Mouse (Mus musculus): ENCODE measurements around the gene Specc1l. TPM values are rescaled to one million over a fixed set of nuclear protein-coding genes. Genes with fewer than 3 reads are reported as not detected.

The Specc1l gene
- total RNA-seq, 2 experiments from 2014 or later: 40.2 to 40.3 TPM

- intact Hi-C loops (cut with DNase I): no loop called here
- DNase-seq (ENCODE audit: low spot score in 2 of 2): no peak
Observed at GRCm38 (mm10) chr10:75221936-75222610, 10.2 kb downstream of the Specc1l start.

- peak in 1 of 2 experiments; percentile 19 for DNase-seq (ENCODE audit: low spot score in 2 of 2)
- intact Hi-C loops (cut with DNase I): no loop called here
Observed at GRCm38 (mm10) chr10:75222611-75222998, 10.7 kb downstream of the Specc1l start.

- intact Hi-C loops (cut with DNase I): no loop called here
- DNase-seq (ENCODE audit: low spot score in 2 of 2): no peak
Observed at GRCm38 (mm10) chr10:75224154-75224553, 12.3 kb downstream of the Specc1l start.

GRCm38 (mm10) chr10:75224630-75225029 is 12.8 kb downstream of the Specc1l start:
- DNase-seq (ENCODE audit: low spot score in 2 of 2): no peak
- intact Hi-C loops (cut with DNase I): no loop called here

GRCm38 (mm10) chr10:75227381-75227780 is 15.5 kb downstream of the Specc1l start:
- no peak for DNase-seq (ENCODE audit: low spot score in 2 of 2)
- intact Hi-C loops (cut with DNase I): no loop called here

- DNase-seq (ENCODE audit: low spot score in 2 of 2): no peak
Observed at GRCm38 (mm10) chr10:75230572-75230971, 18.7 kb downstream of the Specc1l start.

GRCm38 (mm10) chr10:75231876-75232275 is 20.0 kb downstream of the Specc1l start:
- intact Hi-C loops (cut with DNase I): no loop called here
- no peak for DNase-seq (ENCODE audit: low spot score in 2 of 2)

More at GRCm38 (mm10) chr10:75230572-75230971, 18.7 kb downstream of the Specc1l start:
- intact Hi-C loops (cut with DNase I): no loop called here

- intact Hi-C loops (cut with DNase I): no loop called here
- DNase-seq (ENCODE audit: low spot score in 2 of 2): no peak
Observed at GRCm38 (mm10) chr10:75232612-75233155, 20.8 kb downstream of the Specc1l start.

GRCm38 (mm10) chr10:75233489-75233888 is 21.6 kb downstream of the Specc1l start:
- no peak for DNase-seq (ENCODE audit: low spot score in 2 of 2)
- intact Hi-C loops (cut with DNase I): no loop called here

- DNase-seq (ENCODE audit: low spot score in 2 of 2): no peak
- intact Hi-C loops (cut with DNase I): no loop called here
Observed at GRCm38 (mm10) chr10:75235726-75236125, 23.9 kb downstream of the Specc1l start.

- no peak for DNase-seq (ENCODE audit: low spot score in 2 of 2)
- intact Hi-C loops (cut with DNase I): no loop called here
Observed at GRCm38 (mm10) chr10:75236156-75236555, 24.3 kb downstream of the Specc1l start.

- intact Hi-C loops (cut with DNase I): no loop called here
- no peak for DNase-seq (ENCODE audit: low spot score in 2 of 2)
Observed at GRCm38 (mm10) chr10:75237166-75237565, 25.3 kb downstream of the Specc1l start.

- DNase-seq (ENCODE audit: low spot score in 2 of 2): no peak
- intact Hi-C loops (cut with DNase I): no loop called here
Observed at GRCm38 (mm10) chr10:75240583-75241250, 28.8 kb downstream of the Specc1l start.

GRCm38 (mm10) chr10:75245806-75246205 is 33.9 kb downstream of the Specc1l start:
- no peak for DNase-seq (ENCODE audit: low spot score in 2 of 2)
- intact Hi-C loops (cut with DNase I): no loop called here

- intact Hi-C loops (cut with DNase I): no loop called here
- no peak for DNase-seq (ENCODE audit: low spot score in 2 of 2)
Observed at GRCm38 (mm10) chr10:75246331-75246730, 34.5 kb downstream of the Specc1l start.

- DNase-seq (ENCODE audit: low spot score in 2 of 2): no peak
- intact Hi-C loops (cut with DNase I): loop anchor here (2.0 to 10.0 kb wide), 2 partner anchors 68 to 234 kb away; no protein-coding TSS in a partner anchor
Observed at GRCm38 (mm10) chr10:75251011-75251410, 39.1 kb downstream of the Specc1l start.

GRCm38 (mm10) chr10:75252301-75253022 is 40.6 kb downstream of the Specc1l start:
- intact Hi-C loops (cut with DNase I): loop anchor here (2.0 to 10.0 kb wide), 2 partner anchors 186 to 232 kb away; no protein-coding TSS in a partner anchor
- DNase-seq (ENCODE audit: low spot score in 2 of 2): no peak

- DNase-seq (ENCODE audit: low spot score in 2 of 2): no peak
- intact Hi-C loops (cut with DNase I): loop anchor here (10.0 kb wide), 1 partner anchor 230 kb away; no protein-coding TSS in a partner anchor
Observed at GRCm38 (mm10) chr10:75255091-75255490, 43.2 kb downstream of the Specc1l start.

- no peak for DNase-seq (ENCODE audit: low spot score in 2 of 2)
- intact Hi-C loops (cut with DNase I): loop anchor here (10.0 kb wide), 1 partner anchor 227 kb away; no protein-coding TSS in a partner anchor
Observed at GRCm38 (mm10) chr10:75257401-75257800, 45.5 kb downstream of the Specc1l start.

GRCm38 (mm10) chr10:75258241-75258640 is 46.4 kb downstream of the Specc1l start:
- intact Hi-C loops (cut with DNase I): loop anchor here (10.0 kb wide), 1 partner anchor 227 kb away; no protein-coding TSS in a partner anchor
- no peak for DNase-seq (ENCODE audit: low spot score in 2 of 2)

All from left cerebral cortex, postnatal 36 days (tissue).